Mouse (Mus musculus) urinary bladder, postnatal 14 days (tissue): ENCODE data around the gene Emc10.

Experiments used
- DNase-seq: peaks from one replicate; pipeline ENCODE4 v3.0.0; 2021; ENCODE audit warnings: low spot score

Gene Emc10

GRCm38 (mm10) chr7:44463056-44463425, 33.3 kb downstream of the Emc10 start:
- no peak for DNase-seq

- DNase-seq: peak; percentile 28
Measured at GRCm38 (mm10) chr7:44462218-44463055, 33.9 kb downstream of the Emc10 start.

- DNase-seq: no peak
Measured at GRCm38 (mm10) chr7:44461503-44462217, 34.7 kb downstream of the Emc10 start.

- no peak for DNase-seq
Measured at GRCm38 (mm10) chr7:44460767-44461502, 35.4 kb downstream of the Emc10 start.

GRCm38 (mm10) chr7:44460067-44460466, 36.3 kb downstream of the Emc10 start:
- DNase-seq: no peak

- no peak for DNase-seq
Measured at GRCm38 (mm10) chr7:44456302-44456701, 40.0 kb downstream of the Emc10 start.

DNA sequence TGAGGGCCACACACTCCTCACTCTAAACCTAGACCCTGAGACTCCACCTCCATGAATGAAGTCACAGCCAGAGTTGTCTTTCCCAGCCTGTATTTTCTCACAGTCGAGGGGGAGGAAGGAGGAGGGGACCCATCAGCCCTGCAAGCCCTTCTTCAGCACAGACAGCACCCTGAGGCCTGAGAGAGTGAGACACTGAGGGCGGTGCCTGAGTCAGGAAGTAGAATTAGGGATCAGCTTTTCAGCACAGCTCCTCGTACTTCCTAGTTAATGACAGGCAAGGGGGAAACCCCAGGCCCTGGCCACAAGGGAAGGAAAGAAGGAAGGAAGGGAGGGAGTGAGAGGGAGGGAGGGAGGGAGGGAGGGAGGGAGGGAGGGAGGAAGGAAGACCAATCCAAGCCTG, 43.1 kb downstream of the Emc10 start:
- no peak for DNase-seq

DNA sequence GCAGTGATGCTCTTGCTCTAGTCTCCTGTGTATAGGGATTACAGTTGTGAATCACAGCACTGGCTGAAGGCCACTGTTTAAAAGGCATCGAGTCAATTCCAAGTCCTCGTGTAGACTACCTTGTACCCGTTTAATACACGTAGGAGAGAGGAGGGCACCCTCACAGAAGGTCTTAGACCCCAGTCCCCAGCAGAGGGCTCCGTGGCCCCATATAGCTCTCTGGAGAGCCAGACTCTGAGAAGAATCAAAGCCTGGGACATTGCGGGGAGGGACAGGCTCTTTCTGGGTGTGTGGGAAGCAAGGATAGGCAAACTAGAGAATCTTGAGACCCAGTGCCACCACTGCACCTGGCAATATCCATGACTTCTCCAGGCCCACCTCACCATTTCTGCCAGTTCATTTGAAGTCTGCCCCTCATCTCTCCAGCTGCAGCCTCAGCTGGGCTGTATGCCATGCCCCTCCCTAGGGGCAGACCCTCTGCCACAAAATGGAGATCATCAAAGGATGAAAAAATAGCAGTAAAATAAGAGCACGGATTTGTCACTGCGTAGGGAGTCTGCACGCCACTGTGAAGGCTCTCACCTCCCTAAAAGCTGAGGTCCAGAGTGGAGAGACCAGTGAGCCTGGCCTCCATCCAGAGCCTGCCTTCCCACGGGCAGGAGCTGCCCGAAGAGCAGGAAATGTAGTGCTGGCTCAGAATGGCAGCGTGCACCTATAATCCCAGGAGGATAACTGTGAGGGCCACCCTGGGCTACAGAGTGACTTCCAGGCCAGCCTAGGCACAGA, 50.1 kb downstream of the Emc10 start:
- no peak for DNase-seq

DNA sequence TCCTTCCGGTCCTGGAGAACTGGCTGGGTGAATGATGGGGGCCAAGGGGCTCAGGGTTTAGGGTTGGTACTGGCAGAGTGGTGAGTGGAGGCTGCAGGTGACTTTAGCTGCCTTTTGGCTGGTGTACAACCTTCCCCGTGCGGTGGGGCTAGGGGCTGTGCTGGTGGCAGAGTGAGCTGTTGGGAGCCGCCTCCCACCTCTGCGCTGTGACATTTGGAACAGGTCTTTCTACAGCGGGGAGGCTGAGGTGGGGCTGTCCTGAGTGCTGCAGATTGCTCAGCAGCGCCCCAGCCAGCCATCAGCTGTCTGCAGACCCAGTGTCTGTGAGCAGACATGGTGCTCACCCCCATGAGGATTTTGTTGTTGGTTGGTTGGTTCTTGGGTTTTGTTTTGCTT, 50.8 kb downstream of the Emc10 start:
- no peak for DNase-seq

DNA sequence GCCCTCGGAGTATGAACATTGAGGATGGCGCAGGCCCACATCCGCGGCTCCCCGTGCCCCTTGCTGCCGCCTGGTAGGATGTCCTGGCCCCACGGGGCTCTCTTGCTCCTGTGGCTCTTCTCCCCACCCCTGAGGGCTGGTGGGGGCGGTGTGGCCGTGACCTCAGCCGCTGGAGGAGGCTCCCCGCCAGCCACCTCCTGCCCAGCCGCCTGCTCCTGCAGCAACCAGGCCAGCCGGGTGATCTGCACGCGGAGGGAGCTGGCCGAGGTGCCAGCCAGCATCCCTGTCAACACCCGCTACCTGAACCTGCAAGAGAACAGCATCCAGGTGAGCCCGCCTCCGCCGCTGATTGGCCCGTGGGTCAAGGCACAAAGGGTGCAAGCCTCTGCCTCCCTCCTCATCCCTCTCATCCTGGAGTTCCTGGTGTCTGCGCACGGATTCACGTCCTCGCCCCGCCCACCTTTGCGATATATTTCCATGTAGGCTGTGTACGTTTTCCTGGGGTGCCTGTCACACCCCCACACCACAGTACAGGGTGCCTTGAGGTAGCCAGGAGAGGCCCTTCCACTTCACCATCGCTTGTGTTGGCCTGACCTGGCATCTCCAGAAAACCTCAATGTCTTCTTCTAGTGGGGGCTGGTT, 51.3 kb downstream of the Emc10 start:
- DNase-seq: no peak

- no peak for DNase-seq
Measured at GRCm38 (mm10) chr7:44443268-44444173, 52.8 kb downstream of the Emc10 start.

DNA sequence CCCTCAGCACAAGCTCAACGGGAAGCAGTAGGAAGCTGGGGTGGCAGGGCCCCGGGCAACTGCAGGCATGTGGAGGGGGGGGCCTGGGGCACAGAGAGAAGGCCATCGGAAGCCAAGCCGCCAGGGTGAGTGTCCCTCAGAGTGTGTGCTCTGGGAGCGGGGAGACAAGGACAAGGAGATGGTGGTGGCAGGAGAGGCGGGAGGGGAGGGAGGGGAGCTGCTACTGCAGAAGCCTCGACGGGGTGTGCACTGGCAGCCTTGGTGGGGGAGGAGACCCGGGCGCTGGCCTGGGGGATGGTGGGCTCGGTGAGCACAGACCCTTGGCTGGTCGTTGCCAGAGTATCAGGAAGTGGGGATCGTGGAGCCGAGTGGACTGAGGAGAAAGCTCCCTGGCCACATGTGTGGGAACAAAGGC, 53.9 kb downstream of the Emc10 start:
- no peak for DNase-seq

DNA sequence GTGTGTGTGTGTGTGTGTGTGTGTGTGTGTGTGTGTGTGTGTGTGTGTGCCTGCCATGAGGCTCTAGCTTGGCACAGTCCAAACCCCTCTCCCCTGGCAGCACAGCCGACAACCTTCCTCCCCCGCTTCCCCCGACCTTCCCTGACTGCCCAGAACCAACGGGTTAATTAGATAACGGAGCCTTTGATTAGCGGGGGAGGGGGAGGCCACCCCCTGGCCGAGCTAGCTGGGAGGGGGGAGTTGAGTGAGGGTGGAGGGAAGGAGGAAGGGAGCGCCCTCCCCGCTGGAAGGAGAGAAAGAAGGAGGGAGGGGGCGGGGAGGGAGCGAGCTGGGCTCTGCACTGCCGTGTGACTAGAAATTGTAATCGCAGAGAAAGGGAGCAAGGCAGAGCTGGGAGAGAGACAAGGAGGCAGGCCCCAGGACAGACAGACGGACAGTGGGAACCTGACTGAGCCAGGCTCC, 54.6 kb downstream of the Emc10 start:
- DNase-seq: no peak

- DNase-seq: no peak
Measured at GRCm38 (mm10) chr7:44441180-44441579, 55.1 kb downstream of the Emc10 start.

DNA sequence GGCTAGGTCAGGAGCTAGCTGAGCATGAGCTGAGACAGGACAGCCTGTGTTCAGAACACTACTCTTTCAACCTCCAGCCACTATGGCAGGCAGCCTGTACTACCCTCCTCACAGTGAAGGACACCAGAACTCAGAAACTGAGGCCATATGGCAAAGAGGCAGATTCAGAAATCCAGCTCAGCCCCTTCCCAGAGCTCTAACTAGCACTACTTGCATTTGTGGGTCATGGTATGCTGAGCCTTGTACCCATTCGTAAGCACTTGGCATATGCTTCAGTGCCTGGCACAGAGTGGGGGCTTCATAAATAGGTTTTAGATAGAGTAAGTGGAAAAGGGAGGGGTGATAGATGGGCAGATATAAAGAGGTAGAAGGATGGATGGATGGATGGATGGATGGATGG, 55.9 kb downstream of the Emc10 start:
- no peak for DNase-seq
